In genomic region chr11:35769188-35769745, GRCm38 (mm10) we compare ENCODE assay signal across 8 mouse cellular contexts. TPM values are rescaled to one million over a fixed set of nuclear protein-coding genes. Genes with fewer than 3 reads are reported as not detected.
DNase-seq lines count a peak whose midpoint lies in the region; ATAC-seq lines count a peak whose summit lies in the region.

Gene Pank3 (plus strand): TSS chr11:35769484.

- H3K9me3 ChIP-seq in intestine, embryonic 14.5 days (ENCODE audit: control insufficient read depth, low read length): no peaks in the 10 kb centered on the region

- intact Hi-C loops in left cerebral cortex, postnatal 14 days (cut with DNase I): no loop called here

- peak within 1 kb of the TSS; percentile 97 for H3K4me3 ChIP-seq in intestine, embryonic 14.5 days (ENCODE audit: low read depth, low read length)

- no peaks in the 10 kb centered on the region for H3K4me1 ChIP-seq in intestine, embryonic 14.5 days (replicated peaks; ENCODE audit: control insufficient read depth, insufficient read depth, low read length)

- peak within 1 kb of the TSS; percentile 78 for H3K4me2 ChIP-seq in intestine, embryonic 14.5 days (ENCODE audit: low read length)

- ATAC-seq in intestine, embryonic 14.5 days (replicated peaks; ENCODE audit: low FRiP score, low TSS enrichment, low read depth): peak; percentile 100

- H3K9ac ChIP-seq in intestine, embryonic 14.5 days (ENCODE audit: low read length): peak within 1 kb of the TSS; percentile 95

- 0 out of 2 replicates have a peak, but pooled peaks cover 7% of the 10 kb centered on the region for H3K36me3 ChIP-seq in intestine, embryonic 14.5 days (ENCODE audit: control insufficient read depth, insufficient read depth, low read length)

- WGBS in intestine, embryonic 14.5 days: under 1% methylated on average over 23 of the region's 50 CpGs

- H3K27ac ChIP-seq in intestine, embryonic 14.5 days (ENCODE audit: low read depth): peak within 1 kb of the TSS; percentile 95

- H3K27me3 ChIP-seq in intestine, embryonic 14.5 days (replicated peaks; ENCODE audit: control insufficient read depth, insufficient read depth, low read length): no peaks in the 10 kb centered on the region

- peak; percentile 85 to 86 for DNase-seq in adrenal gland, adult 18-20 months (ENCODE audit: low spot score in 2 of 2)
- peak; percentile 99 for DNase-seq in embryo, embryonic 11 days
- DNase-seq in gastrocnemius, postnatal 25 days: peak; percentile 99
- DNase-seq in intestine, embryonic 14.5 days (ENCODE audit: low spot score): peak; percentile 92
- DNase-seq in left cerebral cortex, postnatal 14 days (ENCODE audit: low spot score in 2 of 2): peak; percentile 97 to 99
- DNase-seq in mesoderm, embryonic 11.5 days (ENCODE audit: low read depth, low spot score): peak; percentile 99
- DNase-seq in right cerebral cortex, postnatal 36 days (ENCODE audit: low spot score in 2 of 2): peak; percentile 98 to 99
- peak; percentile 99 for DNase-seq in yolk sac, embryonic 10.5 days (ENCODE audit: low spot score)

RNA-seq across cellular contexts. Expression of gene Pank3, which starts in this region (rescaled TPM):
- total RNA-seq in adrenal gland, adult 18-20 months (2021): 10 to 100 TPM; 70.0 to 83.8 TPM
- total RNA-seq in gastrocnemius, postnatal 25 days (2021): 10 to 100 TPM; 19.7 to 22.8 TPM
- polyA plus RNA-seq in intestine, embryonic 14.5 days (2014; fragmentation: Nextera tagmentation; extraction: Ambion mirVana): 24.1 and 26.4 TPM in 2 replicates
- total RNA-seq in left cerebral cortex, postnatal 14 days (2021): 10 to 100 TPM; 50.9 to 51.4 TPM

Comparison
In these comparisons a context has a peak if more than half of its experiments do, and no peak if none do; other contexts are left out.
1. Peak in every context shown above with its lines: DNase-seq, ATAC-seq, H3K4me3 ChIP-seq and H3K27ac ChIP-seq.